Mouse (Mus musculus) liver, postnatal 0 days (tissue): ENCODE measurements around the gene Lpcat3. TPM values are rescaled to one million over a fixed set of nuclear protein-coding genes. Genes with fewer than 3 reads are reported as not detected.

Experiments
- ATAC-seq: fragments of 200-750 bp; cut with Nextera tagmentation; 2 replicates; pipeline ENCODE4 v1.8.0; 2017; ENCODE audit warnings: mild to moderate bottlenecking, moderate library complexity
- DNase-seq: peaks from one replicate; pipeline ENCODE4 v3.0.0-alpha.2; 2016
- H3K27ac ChIP-seq: fragments of 300-500 bp; sonication (generic); 2 replicates; pipeline ENCODE4 v1.5.1; 2014; ENCODE audit warnings: antibody characterized with exemption, moderate library complexity, mild to moderate bottlenecking, low read depth
- H3K27me3 ChIP-seq: fragments of 300-500 bp; sonication (generic); 2 replicates; pipeline ENCODE4 v1.6.1; 2014; ENCODE audit warnings: low read length, control low read depth, mixed read lengths; ENCODE audit not compliant: insufficient read depth
- H3K36me3 ChIP-seq: fragments of 300-500 bp; sonication (generic); replicated peaks from 2 replicates; pipeline ENCODE4 v1.6.1; 2014; ENCODE audit warnings: mild to moderate bottlenecking, control low read depth, low read length, moderate library complexity, mixed read lengths; ENCODE audit not compliant: insufficient read depth
- H3K4me1 ChIP-seq: fragments of 300-500 bp; sonication (generic); 2 replicates; pipeline ENCODE4 v1.6.1; 2014; ENCODE audit warnings: antibody characterized with exemption, mild to moderate bottlenecking, control low read depth; ENCODE audit not compliant: insufficient read depth
- H3K4me2 ChIP-seq: fragments of 300-500 bp; sonication (generic); 2 replicates; pipeline ENCODE4 v1.6.1; 2014; ENCODE audit warnings: low read depth, mild to moderate bottlenecking, low read length, moderate library complexity, mixed read lengths
- H3K4me3 ChIP-seq: fragments of 300-500 bp; sonication (generic); 2 replicates; pipeline ENCODE4 v1.5.1; 2014; ENCODE audit warnings: low read depth, low read length
- H3K9ac ChIP-seq: fragments of 300-500 bp; sonication (generic); replicated peaks from 2 replicates; pipeline ENCODE4 v1.6.1; 2014; ENCODE audit warnings: mild to moderate bottlenecking, moderate library complexity
- H3K9me3 ChIP-seq: fragments of 300-500 bp; sonication (generic); 2 replicates; pipeline ENCODE4 v1.6.1; 2016; ENCODE audit warnings: mild to moderate bottlenecking, control low read depth, low read length, mixed read lengths
- CTCF ChIP-seq: sonication (generic); IDR thresholded peaks from 2 replicates; pipeline ENCODE4 v1.5.1; 2016; ENCODE audit warnings: antibody characterized with exemption, low read depth
- EP300 ChIP-seq: IDR thresholded peaks from 2 replicates; pipeline ENCODE4 v1.6.1; 2016; ENCODE audit warnings: antibody characterized with exemption, low read depth, mild to moderate bottlenecking
- WGBS: fragments of 180-500 bp; shearing (Covaris S2); extraction: QIAGEN DNeasy Blood & Tissue Kit; methylation state at CpG from one replicate; pipeline ENCODE4 v1.1.7; 2014; ENCODE audit not compliant: insufficient replicate concordance; 5-methylcytosine and 5-hydroxymethylcytosine counted together
- polyA plus RNA-seq: library from polyadenylated mRNA; unstranded; fragments of >200 nt; fragmentation: Nextera tagmentation; extraction: Ambion mirVana; gene quantifications from 2 replicates; pipeline ENCODE4 v1.2.1, GENCODE M21; 2015

The Lpcat3 gene
- polyA plus RNA-seq, 1 experiment from 2014 or later, result 68.7 TPM

DNA sequence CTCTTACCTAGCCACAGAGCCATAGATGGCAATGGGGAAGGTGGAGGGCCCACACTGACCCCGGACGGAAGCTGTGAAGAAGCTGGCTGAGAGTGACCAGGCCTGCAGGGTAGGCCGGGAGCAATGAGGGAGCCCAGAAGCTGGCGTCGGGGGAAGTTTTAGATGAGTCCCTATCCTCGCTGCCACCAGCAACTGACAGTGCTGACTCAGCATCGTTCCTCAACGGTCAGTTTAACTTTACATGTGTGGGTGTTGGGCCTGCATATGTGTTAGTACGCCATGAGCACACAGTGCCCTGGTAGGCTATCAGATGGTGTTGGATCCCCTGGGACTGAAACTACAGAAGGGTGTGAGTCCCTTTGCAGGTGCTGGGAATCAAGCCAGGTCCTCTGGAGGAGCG lies 61.6 kb downstream of the Lpcat3 start:
- 60% methylated on average over 10 of the region's 10 CpGs for WGBS
- DNase-seq (no peak), ATAC-seq (no peak)
- Histone ChIP-seq H3K4me3 (no peak overlapping the region), H3K4me1 (peaks cover 41% of the 10 kb centered on the region), H3K27me3 (no peaks in the 10 kb centered on the region), H3K9ac (no peak overlapping the region), H3K36me3 (peaks cover 36% of the 10 kb centered on the region), H3K9me3 (no peaks in the 10 kb centered on the region), H3K27ac (peak overlapping the region; percentile 60), H3K4me2 (peak overlapping the region; percentile 35; the same call in 1 of the 2 replicates)
- TF ChIP-seq EP300, result no peak
- TF ChIP-seq CTCF, result no peak

DNA sequence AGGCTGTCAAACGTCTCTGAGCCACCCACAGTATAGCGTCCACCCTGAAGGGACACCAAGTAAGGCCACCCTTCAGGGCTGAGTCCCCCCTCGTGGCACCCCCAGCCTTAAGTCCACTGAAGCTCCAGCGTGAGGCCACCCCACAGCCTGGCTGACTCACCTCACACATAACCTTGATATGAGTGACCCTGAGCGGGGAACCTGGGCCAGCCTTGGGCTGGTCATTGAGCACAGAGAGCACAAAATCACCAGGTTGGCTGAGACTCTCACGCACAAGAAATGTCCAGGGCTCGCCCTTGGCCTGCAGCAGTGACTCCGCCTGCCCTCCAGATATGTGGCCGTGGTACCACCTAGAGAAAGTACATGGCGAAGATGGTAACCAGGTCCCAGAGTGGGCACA lies 65.8 kb downstream of the Lpcat3 start:
- WGBS, result 85% methylated on average over 10 of the region's 10 CpGs
- Histone ChIP-seq H3K9me3 (no peaks in the 10 kb centered on the region), H3K4me2 (no peak overlapping the region), H3K27ac (no peak overlapping the region), H3K4me3 (no peak overlapping the region), H3K9ac (no peak overlapping the region), H3K4me1 (peaks cover 22% of the 10 kb centered on the region), H3K36me3 (peaks cover 38% of the 10 kb centered on the region), H3K27me3 (no peaks in the 10 kb centered on the region)
- TF ChIP-seq CTCF (no peak), EP300 (no peak)
- no peak for ATAC-seq
- no peak for DNase-seq

DNA sequence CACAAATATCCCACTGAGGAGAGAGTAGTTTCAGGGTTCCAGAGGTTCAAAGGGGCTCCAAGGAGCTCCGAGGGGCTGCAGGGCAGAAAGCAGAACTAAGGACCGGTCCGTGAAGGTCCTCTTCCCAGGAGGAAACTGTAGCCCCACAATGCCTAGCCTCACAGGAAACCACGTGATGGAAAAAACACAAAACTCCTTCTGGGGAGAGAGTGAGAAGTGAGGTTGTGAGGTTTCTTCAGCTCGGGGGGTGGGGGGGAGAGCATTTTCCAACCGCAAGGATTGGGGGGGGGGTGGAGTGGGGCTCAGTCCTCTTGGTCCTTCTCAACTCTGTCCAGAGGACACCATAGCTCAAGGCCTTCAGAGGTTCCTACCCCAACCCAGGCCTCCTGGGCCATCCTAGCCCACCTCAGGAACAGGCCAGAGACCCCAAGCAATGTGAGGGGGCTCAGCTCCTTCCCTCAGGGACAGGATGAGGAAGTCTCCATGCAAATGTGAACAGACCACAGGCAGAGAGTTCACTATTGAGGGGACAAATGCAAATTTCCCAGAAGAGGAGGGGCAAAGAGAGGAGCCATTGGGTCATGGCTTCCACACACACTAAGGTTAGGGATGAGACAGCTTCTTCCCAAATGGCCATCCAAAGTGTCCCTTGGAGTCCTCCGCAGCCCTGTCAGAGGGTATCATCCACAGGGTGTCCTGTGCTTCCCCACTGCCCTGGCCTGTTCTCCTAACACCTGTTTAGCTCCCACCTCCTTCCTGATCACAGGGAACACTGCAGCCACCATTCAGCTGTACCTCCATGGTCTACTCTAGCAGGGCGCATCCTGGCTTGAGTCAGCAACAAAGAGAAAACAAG lies 67.3 kb downstream of the Lpcat3 start:
- TF ChIP-seq CTCF (no peak), EP300 (no peak)
- ATAC-seq (peak; percentile 61), DNase-seq (peak; percentile 30)
- Histone ChIP-seq H3K36me3 (peaks cover 31% of the 10 kb centered on the region), H3K27me3 (no peaks in the 10 kb centered on the region), H3K4me3 (peak overlapping the region; percentile 22; the same call in 1 of the 2 replicates), H3K9me3 (no peaks in the 10 kb centered on the region), H3K4me1 (peaks cover 14% of the 10 kb centered on the region), H3K9ac (peak overlapping the region; percentile 44; the same call in 1 of the 2 replicates), H3K4me2 (peak overlapping the region; percentile 64), H3K27ac (peak overlapping the region; percentile 69)
- 41% methylated on average over 8 of the region's 8 CpGs for WGBS

DNA sequence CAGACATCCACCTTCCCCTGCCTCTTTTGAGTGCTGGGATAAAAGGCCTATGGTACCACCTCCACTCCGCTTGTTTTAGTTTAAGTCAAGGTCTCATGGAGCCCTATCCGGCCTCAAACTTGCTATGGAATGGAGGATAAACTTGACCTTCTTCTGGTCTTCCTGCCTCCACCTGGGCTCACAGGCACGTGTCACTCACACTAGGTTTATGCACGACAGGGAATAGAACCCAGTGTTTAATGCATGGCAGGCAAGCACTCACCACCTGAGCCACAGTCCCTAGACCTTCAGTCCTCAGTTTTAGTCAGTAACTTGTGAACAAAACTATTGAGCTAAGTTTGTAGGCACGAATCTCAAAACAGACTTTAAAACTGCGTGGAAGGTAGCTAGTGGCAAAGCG lies 68.2 kb downstream of the Lpcat3 start:
- DNase-seq, result no peak
- Histone ChIP-seq H3K4me3 (peak overlapping the region; percentile 56), H3K27me3 (no peaks in the 10 kb centered on the region), H3K9me3 (no peaks in the 10 kb centered on the region), H3K36me3 (peaks cover 27% of the 10 kb centered on the region), H3K4me2 (peak overlapping the region; percentile 64), H3K27ac (peak overlapping the region; percentile 69; the same call in 1 of the 2 replicates), H3K9ac (no peak overlapping the region), H3K4me1 (peaks cover 14% of the 10 kb centered on the region)
- TF ChIP-seq EP300, result no peak
- no peak for TF ChIP-seq CTCF
- WGBS, result 78% methylated on average over 7 of the region's 7 CpGs
- ATAC-seq, result no peak

DNA sequence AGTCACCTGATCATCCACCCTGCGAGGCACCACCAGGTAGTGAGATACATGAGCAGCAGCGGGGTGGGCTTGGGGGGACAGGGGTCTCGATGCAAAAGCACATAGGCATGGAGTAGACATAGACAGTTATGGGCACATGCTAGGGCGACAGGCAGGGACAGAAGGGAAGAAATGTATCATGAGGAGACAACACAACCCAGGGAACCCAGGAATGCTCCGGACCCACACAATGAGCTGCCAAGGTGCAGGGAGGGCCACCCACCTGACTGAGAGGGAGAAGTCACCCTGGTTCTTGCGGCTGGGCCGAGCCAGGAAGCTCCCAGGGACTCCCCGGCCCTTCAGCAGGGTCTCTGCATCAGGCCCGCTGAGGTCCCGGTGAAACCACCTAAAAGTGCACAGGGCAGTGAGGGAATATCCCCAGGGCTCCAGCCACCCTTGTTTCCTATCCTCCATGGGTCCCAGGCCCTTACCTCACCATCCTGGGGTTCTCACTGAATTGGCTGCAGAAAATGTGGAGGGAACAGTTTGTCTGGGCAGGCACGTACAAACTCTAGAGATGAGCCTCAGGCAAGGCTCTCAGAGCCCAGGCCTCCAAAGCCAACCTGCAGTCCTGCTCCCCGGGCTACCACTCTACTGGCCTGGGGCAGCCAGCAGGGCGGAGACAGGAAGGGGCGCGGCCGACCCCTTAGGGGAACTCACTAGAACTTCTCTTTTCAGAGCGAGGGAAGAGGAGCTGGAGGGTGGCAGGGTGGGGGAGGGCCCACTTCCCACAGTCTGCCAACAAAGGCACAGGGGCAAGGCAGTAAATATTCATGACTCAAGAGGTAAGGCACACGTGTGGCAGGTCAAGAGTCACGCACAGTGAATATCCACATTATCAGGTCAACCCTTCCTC lies 69.9 kb downstream of the Lpcat3 start:
- peaks cover 20% of the 10 kb centered on the region for H3K36me3 ChIP-seq
- peaks cover 14% of the 10 kb centered on the region for H3K4me1 ChIP-seq
- 31% methylated on average over 19 of the region's 19 CpGs for WGBS
- no peak; the same call in 1 of the 2 replicates for TF ChIP-seq EP300
- peak; percentile 28; the same call in 1 of the 2 replicates for TF ChIP-seq CTCF
- no peaks in the 10 kb centered on the region for H3K9me3 ChIP-seq
- DNase-seq (peak; percentile 80), ATAC-seq (peak; percentile 71)
- H3K9ac ChIP-seq, result peak overlapping the region; percentile 73
- H3K27me3 ChIP-seq, result no peaks in the 10 kb centered on the region
- H3K4me2 ChIP-seq, result peak overlapping the region; percentile 64
- H3K4me3 ChIP-seq, result peak overlapping the region; percentile 56
- peak overlapping the region; percentile 77 for H3K27ac ChIP-seq

DNA sequence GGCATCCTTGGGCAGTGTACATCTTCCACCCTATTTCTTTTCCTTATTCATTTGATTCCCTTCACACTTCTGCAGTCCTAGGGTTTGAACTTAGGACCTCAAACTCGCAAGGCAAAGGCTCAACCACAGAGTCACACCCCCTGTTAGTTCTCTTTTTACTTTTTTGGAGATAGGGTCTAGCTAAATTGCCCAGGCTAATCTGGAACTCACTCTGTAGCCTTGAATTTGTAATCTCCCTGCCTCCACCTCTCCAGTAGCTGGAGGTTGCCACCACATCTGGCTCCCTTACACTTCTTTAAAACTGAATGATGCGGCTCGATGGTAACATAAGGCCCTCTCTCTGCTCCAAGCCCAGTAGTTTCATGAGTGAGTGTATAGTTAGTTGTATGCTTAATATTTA lies 71.6 kb downstream of the Lpcat3 start:
- Histone ChIP-seq H3K9ac (no peak overlapping the region), H3K4me1 (peaks cover 25% of the 10 kb centered on the region)

More for the DNA sequence above, 71.6 kb downstream of the Lpcat3 start:
- Histone ChIP-seq H3K27ac (no peak overlapping the region), H3K36me3 (peaks cover 10% of the 10 kb centered on the region), H3K4me3 (no peak overlapping the region), H3K4me2 (no peak overlapping the region), H3K27me3 (no peaks in the 10 kb centered on the region), H3K9me3 (no peaks in the 10 kb centered on the region)
- ATAC-seq (no peak), DNase-seq (no peak)
- 73% methylated on average over 3 of the region's 3 CpGs for WGBS
- TF ChIP-seq CTCF, result no peak
- TF ChIP-seq EP300, result no peak
